Mouse (Mus musculus) stomach, postnatal 0 days (tissue): ENCODE results near the gene Kcnab2. TPM values are rescaled to one million over a fixed set of nuclear protein-coding genes. Genes with fewer than 3 reads are reported as not detected.

Experiments used
- ATAC-seq: fragments of 200-750 bp; cut with Nextera tagmentation; 2 replicates; pipeline ENCODE4 v1.8.0; 2017; ENCODE audit not compliant: low FRiP score, low TSS enrichment
- DNase-seq: peaks from one replicate; pipeline ENCODE4 v3.0.0-alpha.2; 2016; ENCODE audit warnings: low spot score
- H3K27ac ChIP-seq: fragments of 300-500 bp; sonication (generic); replicated peaks from 2 replicates; pipeline ENCODE4 v1.5.1; 2014; ENCODE audit warnings: mild to moderate bottlenecking, control low read depth
- H3K27me3 ChIP-seq: fragments of 300-500 bp; sonication (generic); 2 replicates; pipeline ENCODE4 v1.6.1; 2014; ENCODE audit warnings: low read length; ENCODE audit not compliant: control insufficient read depth, insufficient read depth
- H3K36me3 ChIP-seq: fragments of 300-500 bp; sonication (generic); 2 replicates; pipeline ENCODE4 v1.6.1; 2014; ENCODE audit warnings: low read length, mixed read lengths; ENCODE audit not compliant: control insufficient read depth, insufficient read depth
- H3K4me1 ChIP-seq: fragments of 300-500 bp; sonication (generic); replicated peaks from 2 replicates; pipeline ENCODE4 v1.6.1; 2014; ENCODE audit warnings: antibody characterized with exemption; ENCODE audit not compliant: control insufficient read depth, insufficient read depth
- H3K4me2 ChIP-seq: fragments of 300-500 bp; sonication (generic); replicated peaks from 2 replicates; pipeline ENCODE4 v1.6.1; 2014; ENCODE audit warnings: low read depth, mild to moderate bottlenecking, control low read depth, moderate library complexity
- H3K4me3 ChIP-seq: fragments of 300-500 bp; sonication (generic); 2 replicates; pipeline ENCODE4 v1.5.1; 2014; ENCODE audit warnings: low read depth, low read length, control low read depth
- H3K9ac ChIP-seq: fragments of 300-500 bp; sonication (generic); 2 replicates; pipeline ENCODE4 v1.6.1; 2014; ENCODE audit warnings: mild to moderate bottlenecking, low read length, control low read depth, mixed read lengths
- H3K9me3 ChIP-seq: fragments of 300-500 bp; sonication (generic); 2 replicates; pipeline ENCODE4 v1.6.1; 2016; ENCODE audit warnings: low read length; ENCODE audit not compliant: control insufficient read depth
- CTCF ChIP-seq: IDR thresholded peaks from 2 replicates; pipeline ENCODE4 v1.5.1; 2016; ENCODE audit warnings: antibody characterized with exemption, low read depth, mild to moderate bottlenecking, moderate library complexity
- EP300 ChIP-seq: optimal IDR thresholded peaks from 2 replicates; pipeline ENCODE3; 2016; ENCODE audit warnings: antibody characterized with exemption
- WGBS: fragments of 180-500 bp; shearing (Covaris S2); extraction: QIAGEN DNeasy Blood & Tissue Kit; methylation state at CpG from one replicate; pipeline ENCODE4 v1.1.7; 2014; 5-methylcytosine and 5-hydroxymethylcytosine counted together
- polyA plus RNA-seq: library from polyadenylated mRNA; unstranded; fragments of >200 nt; fragmentation: Nextera tagmentation; extraction: Ambion mirVana; gene quantifications from 2 replicates; pipeline ENCODE4 v1.2.1, GENCODE M21; 2015

Gene Kcnab2
- polyA plus RNA-seq, 1 experiment from 2014 or later: 1.2 TPM

GRCm38 (mm10) chr4:152392627-152393026, 85.0 kb downstream of the Kcnab2 start:
- Histone ChIP-seq H3K4me1 (no peaks in the 10 kb centered on the region), H3K9me3 (no peaks in the 10 kb centered on the region), H3K27ac (no peak overlapping the region), H3K9ac (no peak overlapping the region), H3K4me3 (no peak overlapping the region), H3K36me3 (no peaks in the 10 kb centered on the region), H3K27me3 (no peaks in the 10 kb centered on the region), H3K4me2 (no peak overlapping the region)
- no peak for ATAC-seq
- no peak for DNase-seq
- 80% methylated on average over 17 of the region's 17 CpGs for WGBS
- TF ChIP-seq EP300: no peak
- TF ChIP-seq CTCF: no peak

- DNase-seq (no peak), ATAC-seq (no peak)
- Histone ChIP-seq H3K27ac (no peak overlapping the region), H3K9ac (no peak overlapping the region), H3K27me3 (no peaks in the 10 kb centered on the region), H3K9me3 (no peaks in the 10 kb centered on the region), H3K4me3 (no peak overlapping the region), H3K36me3 (no peaks in the 10 kb centered on the region), H3K4me2 (no peak overlapping the region), H3K4me1 (no peaks in the 10 kb centered on the region)
- TF ChIP-seq EP300: no peak
- 77% methylated on average over 5 of the region's 5 CpGs for WGBS
These were observed 85.5 kb downstream of the Kcnab2 start for GRCm38 (mm10) chr4:152392192-152392591.

GRCm38 (mm10) chr4:152385644-152386043, 92.0 kb downstream of the Kcnab2 start:
- DNase-seq (peak; percentile 26), ATAC-seq (no peak)
- peak; percentile 54 for TF ChIP-seq CTCF
- no peak for TF ChIP-seq EP300
- Histone ChIP-seq H3K9me3 (no peaks in the 10 kb centered on the region), H3K4me1 (no peaks in the 10 kb centered on the region), H3K4me3 (no peak overlapping the region), H3K36me3 (no peaks in the 10 kb centered on the region), H3K27me3 (no peaks in the 10 kb centered on the region), H3K9ac (no peak overlapping the region), H3K27ac (no peak overlapping the region), H3K4me2 (no peak overlapping the region)
- WGBS: 55% methylated on average over 16 of the region's 16 CpGs

- Histone ChIP-seq H3K4me1 (no peaks in the 10 kb centered on the region), H3K9me3 (no peaks in the 10 kb centered on the region), H3K4me2 (no peak overlapping the region), H3K27ac (no peak overlapping the region), H3K4me3 (no peak overlapping the region), H3K9ac (no peak overlapping the region), H3K36me3 (no peaks in the 10 kb centered on the region), H3K27me3 (no peaks in the 10 kb centered on the region)
- no peak for TF ChIP-seq EP300
- TF ChIP-seq CTCF: no peak
- ATAC-seq (no peak), DNase-seq (no peak)
- 78% methylated on average over 17 of the region's 17 CpGs for WGBS
These were observed 95.0 kb downstream of the Kcnab2 start for GRCm38 (mm10) chr4:152382528-152383252.

- DNase-seq: no peak
- no peak overlapping the region for H3K9ac ChIP-seq
- TF ChIP-seq CTCF: no peak
- H3K4me2 ChIP-seq: no peak overlapping the region
- no peak for ATAC-seq
- no peaks in the 10 kb centered on the region for H3K36me3 ChIP-seq
- H3K9me3 ChIP-seq: no peaks in the 10 kb centered on the region
- no peaks in the 10 kb centered on the region for H3K27me3 ChIP-seq
- 75% methylated on average over 7 of the region's 7 CpGs for WGBS
- H3K4me3 ChIP-seq: no peak overlapping the region
- H3K4me1 ChIP-seq: no peaks in the 10 kb centered on the region
- H3K27ac ChIP-seq: no peak overlapping the region
These were observed 112.4 kb downstream of the Kcnab2 start for GRCm38 (mm10) chr4:152365228-152365627.

- ATAC-seq (no peak), DNase-seq (no peak)
- Histone ChIP-seq H3K4me1 (no peaks in the 10 kb centered on the region), H3K4me2 (no peak overlapping the region), H3K36me3 (no peaks in the 10 kb centered on the region), H3K4me3 (no peak overlapping the region), H3K9ac (no peak overlapping the region), H3K27me3 (no peaks in the 10 kb centered on the region), H3K27ac (no peak overlapping the region), H3K9me3 (no peaks in the 10 kb centered on the region)
- TF ChIP-seq CTCF (no peak), EP300 (no peak)
- 46% methylated on average over 9 of the region's 9 CpGs for WGBS
These were observed 115.5 kb downstream of the Kcnab2 start for GRCm38 (mm10) chr4:152362180-152362579.
